Mouse (Mus musculus) myocyte (in vitro differentiated cells): ENCODE measurements around the gene Atp2b2.

Experiments used
- MAX ChIP-seq: IDR thresholded peaks from one replicate; pipeline ENCODE4 v1.6.1; 2011; ENCODE audit warnings: low read depth, mild to moderate bottlenecking, control low read depth
- TCF3 ChIP-seq: IDR thresholded peaks from one replicate; pipeline ENCODE4 v1.6.1; 2011; ENCODE audit warnings: low read depth, control low read depth; ENCODE audit not compliant: insufficient read length

- TF ChIP-seq TCF3: no peak
- TF ChIP-seq MAX: no peak
Observed at GRCm38 (mm10) chr6:113883225-113883624, 159.2 kb downstream of the Atp2b2 start.
